Mouse (Mus musculus) embryonic facial prominence, embryonic 15.5 days (tissue): ENCODE data around the gene Rab43. TPM values are rescaled to one million over a fixed set of nuclear protein-coding genes. Genes with fewer than 3 reads are reported as not detected.

Experiments
- ATAC-seq: fragments of 200-750 bp; cut with Nextera tagmentation; 2 replicates; pipeline ENCODE4 v1.8.0; 2017; ENCODE audit warnings: low read depth, moderate TSS enrichment; ENCODE audit not compliant: insufficient number of reproducible peaks, low FRiP score, low TSS enrichment
- H3K27ac ChIP-seq: fragments of 300-500 bp; sonication (generic); replicated peaks from 2 replicates; pipeline ENCODE4 v1.5.1; 2015; ENCODE audit warnings: mild to moderate bottlenecking, inconsistent platforms
- H3K27me3 ChIP-seq: fragments of 300-500 bp; sonication (generic); 2 replicates; pipeline ENCODE4 v1.6.1; 2015; ENCODE audit warnings: inconsistent platforms
- H3K36me3 ChIP-seq: fragments of 300-500 bp; sonication (generic); 2 replicates; pipeline ENCODE4 v1.6.1; 2015; ENCODE audit warnings: mild to moderate bottlenecking, inconsistent platforms
- H3K4me1 ChIP-seq: fragments of 300-500 bp; sonication (generic); 2 replicates; pipeline ENCODE4 v1.6.1; 2015; ENCODE audit warnings: inconsistent platforms
- H3K4me2 ChIP-seq: fragments of 300-500 bp; sonication (generic); replicated peaks from 2 replicates; pipeline ENCODE4 v1.6.1; 2015; ENCODE audit warnings: mild to moderate bottlenecking, inconsistent platforms
- H3K4me3 ChIP-seq: fragments of 300-500 bp; sonication (generic); replicated peaks from 2 replicates; pipeline ENCODE4 v1.5.1; 2015; ENCODE audit warnings: mild to moderate bottlenecking, inconsistent platforms
- H3K9ac ChIP-seq: fragments of 300-500 bp; sonication (generic); 2 replicates; pipeline ENCODE4 v1.6.1; 2015; ENCODE audit warnings: inconsistent platforms
- H3K9me3 ChIP-seq: fragments of 300-500 bp; sonication (generic); replicated peaks from 2 replicates; pipeline ENCODE4 v1.6.1; 2016; ENCODE audit warnings: inconsistent platforms
- WGBS: fragments of 180-500 bp; shearing (Covaris S2); methylation state at CpG from one replicate; pipeline ENCODE4 v1.1.7; 2015; 5-methylcytosine and 5-hydroxymethylcytosine counted together
- polyA plus RNA-seq: library from polyadenylated mRNA; unstranded; fragments of >200 nt; fragmentation: Nextera tagmentation; extraction: Ambion mirVana; gene quantifications from 2 replicates; pipeline ENCODE4 v1.2.1, GENCODE M21; 2015

Rab43 gene
- polyA plus RNA-seq, 1 experiment from 2014 or later = 18.0 TPM

DNA sequence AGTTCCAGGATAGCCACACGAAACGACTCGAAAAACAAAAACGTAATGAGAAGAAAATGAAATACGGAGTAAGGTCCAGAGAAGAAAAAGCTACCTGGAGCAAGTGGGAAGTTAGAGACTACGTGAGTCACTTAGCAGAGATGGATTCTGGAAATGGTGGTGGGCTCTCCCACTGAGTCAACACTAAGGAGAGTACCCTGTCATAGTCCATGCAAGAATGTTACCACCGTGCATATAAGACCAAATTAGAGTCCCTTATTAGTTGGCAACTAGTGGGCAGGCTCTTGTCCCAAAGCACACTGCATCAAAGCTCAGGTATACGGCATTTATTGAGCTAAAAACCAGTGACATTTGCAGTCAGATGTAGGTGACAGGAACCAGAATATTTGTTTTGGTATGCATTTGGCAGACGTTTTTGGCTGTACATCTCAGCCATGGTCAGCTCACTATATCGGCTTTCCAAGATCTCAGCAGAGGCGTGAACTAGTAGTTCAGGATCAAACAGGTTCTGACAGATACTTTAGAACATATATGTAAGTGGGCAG lies 27.9 kb upstream of the Rab43 start:
- 54% methylated on average over 11 of the region's 11 CpGs for WGBS
- no peak for ATAC-seq
- Histone ChIP-seq H3K9me3 (no peaks in the 10 kb centered on the region), H3K36me3 (peaks cover 38% of the 10 kb centered on the region), H3K27me3 (no peaks in the 10 kb centered on the region), H3K9ac (no peak overlapping the region), H3K4me3 (no peak overlapping the region), H3K27ac (no peak overlapping the region), H3K4me2 (0 out of 2 replicates have a peak overlapping the region, but pooled peaks have one; percentile 77), H3K4me1 (peaks cover 16% of the 10 kb centered on the region; the same call in 1 of the 2 replicates)

- Histone ChIP-seq H3K27ac (peak within 1 kb of the TSS; percentile 97), H3K9ac (peak within 1 kb of the TSS; percentile 79), H3K4me3 (peak within 1 kb of the TSS; percentile 63), H3K4me1 (peaks cover 16% of the 10 kb centered on the region; the same call in 1 of the 2 replicates), H3K9me3 (no peaks in the 10 kb centered on the region), H3K4me2 (peak within 1 kb of the TSS; percentile 77), H3K27me3 (no peaks in the 10 kb centered on the region), H3K36me3 (peaks cover 35% of the 10 kb centered on the region)
- ATAC-seq = peak; percentile 96
- under 1% methylated on average over 46 of the region's 46 CpGs for WGBS
Measured at GRCm38 (mm10) chr6:87838551-87839197, 26.7 kb upstream of the Rab43 start, which contains the start of gene Isy1. Gene Isy1, minus strand, starts transcription at chr6:87838798.

DNA sequence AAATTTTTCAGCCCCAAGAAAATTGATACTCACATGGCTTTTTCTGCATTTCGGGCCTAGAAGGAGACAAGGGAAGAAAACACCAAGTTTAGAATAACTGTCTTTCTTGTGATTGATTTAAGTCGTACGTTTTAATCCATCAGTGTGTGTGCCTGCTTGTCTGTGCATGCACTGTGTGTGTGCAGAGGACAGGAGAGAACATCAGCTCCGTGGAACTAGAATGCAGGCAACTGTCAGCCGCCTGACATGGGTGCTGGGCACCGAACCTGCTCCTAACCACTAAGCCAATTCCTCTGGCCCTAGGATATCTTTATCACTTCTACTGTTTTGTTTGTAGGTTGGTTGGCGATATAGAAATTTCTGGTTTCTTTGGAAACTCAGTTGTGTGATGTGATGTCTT lies 23.7 kb upstream of the Rab43 start, which contains the start of gene Gm45140:
Gene Gm45140, minus strand, starts transcription at position 101 of the 400 bp plus-strand sequence.
- H3K9me3 ChIP-seq = no peaks in the 10 kb centered on the region
- ATAC-seq = no peak
- no peaks in the 10 kb centered on the region for H3K27me3 ChIP-seq
- peaks cover 33% of the 10 kb centered on the region for H3K36me3 ChIP-seq
- H3K4me2 ChIP-seq = no peak within 1 kb of the TSS
- no peak within 1 kb of the TSS for H3K27ac ChIP-seq
- H3K4me1 ChIP-seq = peaks cover 16% of the 10 kb centered on the region; the same call in 1 of the 2 replicates
- peak within 1 kb of the TSS; percentile 9; the same call in 1 of the 2 replicates for H3K9ac ChIP-seq
- WGBS = 88% methylated on average over 7 of the region's 7 CpGs
- H3K4me3 ChIP-seq = no peak within 1 kb of the TSS

GRCm38 (mm10) chr6:87820366-87820765 lies 8.4 kb upstream of the Rab43 start:
- Histone ChIP-seq H3K4me1 (no peaks in the 10 kb centered on the region), H3K9ac (no peak overlapping the region), H3K4me3 (no peak overlapping the region), H3K27me3 (no peaks in the 10 kb centered on the region), H3K4me2 (no peak overlapping the region), H3K9me3 (no peaks in the 10 kb centered on the region), H3K27ac (no peak overlapping the region), H3K36me3 (peaks cover 96% of the 10 kb centered on the region)
- no peak for ATAC-seq
- WGBS = 96% methylated on average over 2 of the region's 2 CpGs

DNA sequence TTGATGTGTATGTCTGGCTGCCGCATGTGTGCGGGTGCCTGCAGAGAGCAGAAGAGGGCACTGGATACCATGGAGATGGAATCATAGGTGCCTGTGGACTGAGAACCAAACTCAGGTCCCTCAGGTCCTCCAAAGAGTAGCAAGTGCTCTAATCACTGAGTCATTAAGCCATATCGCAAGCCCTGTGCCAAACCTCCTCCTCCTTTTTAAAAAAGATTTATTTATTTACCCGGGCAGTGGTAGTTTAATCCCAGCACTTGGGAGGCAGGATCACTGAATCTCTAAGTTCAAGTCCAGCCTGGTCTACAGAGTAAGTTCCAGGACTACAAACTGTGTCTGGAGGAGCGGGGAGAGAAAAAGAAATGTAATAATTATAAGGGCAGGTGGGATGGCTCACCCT lies 2.5 kb upstream of the Rab43 start:
- Histone ChIP-seq H3K27me3 (no peaks in the 10 kb centered on the region), H3K9ac (no peak overlapping the region), H3K4me2 (no peak overlapping the region), H3K36me3 (peaks cover 55% of the 10 kb centered on the region), H3K9me3 (no peaks in the 10 kb centered on the region), H3K4me3 (no peak overlapping the region), H3K4me1 (peaks cover 20% of the 10 kb centered on the region), H3K27ac (no peak overlapping the region)
- 90% methylated on average over 5 of the region's 5 CpGs for WGBS
- ATAC-seq = no peak

DNA sequence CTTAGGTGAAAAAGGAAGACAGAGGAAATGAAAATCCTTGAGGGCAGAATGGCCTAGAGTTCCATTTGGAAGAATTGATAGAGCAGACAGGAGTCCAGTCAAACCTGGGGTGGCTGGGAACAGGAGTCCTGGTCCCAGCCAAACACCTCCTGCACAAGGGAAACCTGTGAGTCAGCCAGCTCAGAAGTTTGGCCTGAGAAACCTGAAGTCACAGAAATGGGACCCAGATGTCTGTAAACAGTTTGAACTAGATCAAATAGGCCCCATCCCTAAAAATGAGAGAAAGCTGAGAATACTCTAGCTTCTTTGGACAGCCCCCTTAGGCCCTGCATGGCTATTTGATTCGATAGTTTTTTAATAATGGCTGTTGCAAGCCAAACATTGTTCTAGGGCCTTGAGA lies 692 bp upstream of the Rab43 start:
- H3K27ac ChIP-seq = peak overlapping the region; percentile 81
- peaks cover 37% of the 10 kb centered on the region for H3K36me3 ChIP-seq
- no peaks in the 10 kb centered on the region for H3K27me3 ChIP-seq
- H3K4me2 ChIP-seq = no peak overlapping the region
- no peak overlapping the region for H3K4me3 ChIP-seq
- peaks cover 23% of the 10 kb centered on the region for H3K4me1 ChIP-seq
- ATAC-seq = no peak
- no peak overlapping the region for H3K9ac ChIP-seq
- H3K9me3 ChIP-seq = no peaks in the 10 kb centered on the region
- WGBS = 52% methylated on average over 1 of the region's 1 CpGs

- H3K9ac ChIP-seq = peak overlapping the region; percentile 87
- no peaks in the 10 kb centered on the region for H3K9me3 ChIP-seq
- no peak; the same call in 1 of the 2 replicates for ATAC-seq
- peaks cover 21% of the 10 kb centered on the region for H3K36me3 ChIP-seq
- peak overlapping the region; percentile 80 for H3K4me3 ChIP-seq
- WGBS = under 1% methylated on average over 77 of the region's 77 CpGs
- H3K4me2 ChIP-seq = peak overlapping the region; percentile 91
- H3K4me1 ChIP-seq = peaks cover 29% of the 10 kb centered on the region
- H3K27me3 ChIP-seq = no peaks in the 10 kb centered on the region
- H3K27ac ChIP-seq = peak overlapping the region; percentile 81
Measured at GRCm38 (mm10) chr6:87810713-87811669, 973 bp downstream of the Rab43 start.

- WGBS = 40% methylated on average over 6 of the region's 6 CpGs
- no peaks in the 10 kb centered on the region for H3K9me3 ChIP-seq
- H3K9ac ChIP-seq = no peak overlapping the region
- peak overlapping the region; percentile 91 for H3K4me2 ChIP-seq
- H3K36me3 ChIP-seq = peaks cover 15% of the 10 kb centered on the region
- ATAC-seq = no peak
- no peaks in the 10 kb centered on the region for H3K27me3 ChIP-seq
- peak overlapping the region; percentile 80 for H3K4me3 ChIP-seq
- H3K27ac ChIP-seq = no peak overlapping the region
- H3K4me1 ChIP-seq = peaks cover 29% of the 10 kb centered on the region
Measured at GRCm38 (mm10) chr6:87810311-87810710, 1.7 kb downstream of the Rab43 start.

- Histone ChIP-seq H3K4me1 (peaks cover 29% of the 10 kb centered on the region), H3K4me3 (no peak overlapping the region), H3K36me3 (peaks cover 10% of the 10 kb centered on the region), H3K27ac (no peak overlapping the region), H3K4me2 (peak overlapping the region; percentile 91; the same call in 1 of the 2 replicates), H3K27me3 (no peaks in the 10 kb centered on the region), H3K9me3 (no peaks in the 10 kb centered on the region), H3K9ac (no peak overlapping the region)
- 85% methylated on average over 6 of the region's 6 CpGs for WGBS
- no peak for ATAC-seq
Measured at GRCm38 (mm10) chr6:87809651-87810161, 2.3 kb downstream of the Rab43 start.

- H3K9me3 ChIP-seq = no peaks in the 10 kb centered on the region
- H3K27ac ChIP-seq = no peak overlapping the region
- no peak overlapping the region for H3K4me3 ChIP-seq
- H3K4me2 ChIP-seq = no peak overlapping the region
- peaks cover 6% of the 10 kb centered on the region; the same call in 1 of the 2 replicates for H3K36me3 ChIP-seq
- H3K9ac ChIP-seq = no peak overlapping the region
- WGBS = 90% methylated on average over 2 of the region's 2 CpGs
- H3K27me3 ChIP-seq = no peaks in the 10 kb centered on the region
- H3K4me1 ChIP-seq = peaks cover 29% of the 10 kb centered on the region
- no peak for ATAC-seq
Measured at GRCm38 (mm10) chr6:87809144-87809543, 2.8 kb downstream of the Rab43 start.

DNA sequence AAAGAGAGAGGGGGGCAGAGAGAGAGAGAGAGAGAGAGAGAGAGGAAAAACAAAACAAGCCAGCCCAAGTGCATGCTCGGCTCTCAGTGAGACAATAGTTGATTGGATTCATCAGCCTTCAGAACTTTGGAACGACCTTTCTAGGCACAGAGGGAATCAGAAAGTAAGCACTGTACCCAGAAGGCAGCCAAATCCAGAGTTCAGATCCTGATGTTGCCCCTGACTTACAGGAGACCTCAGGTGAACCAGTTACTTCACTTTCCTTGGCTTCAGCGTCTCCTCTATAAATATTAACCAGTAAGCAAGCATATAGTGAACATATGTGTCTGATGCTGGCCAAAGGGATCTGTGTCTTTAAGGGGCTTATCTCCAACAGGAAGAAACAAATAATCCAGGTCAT lies 3.4 kb downstream of the Rab43 start:
- H3K36me3 ChIP-seq = peaks cover 2% of the 10 kb centered on the region; the same call in 1 of the 2 replicates
- H3K9ac ChIP-seq = no peak overlapping the region
- no peak overlapping the region for H3K4me2 ChIP-seq
- H3K9me3 ChIP-seq = no peaks in the 10 kb centered on the region
- H3K27me3 ChIP-seq = no peaks in the 10 kb centered on the region
- H3K4me1 ChIP-seq = peaks cover 29% of the 10 kb centered on the region
- H3K4me3 ChIP-seq = no peak overlapping the region
- ATAC-seq = no peak
- WGBS = 79% methylated on average over 3 of the region's 3 CpGs
- H3K27ac ChIP-seq = no peak overlapping the region
